Mouse (Mus musculus) lung, postnatal 0 days (tissue): ENCODE data around the gene Mmp21.

Experiments used
- CTCF ChIP-seq: IDR thresholded peaks from 2 replicates; pipeline ENCODE4 v1.5.1; 2016; ENCODE audit warnings: antibody characterized with exemption, mild to moderate bottlenecking
- EP300 ChIP-seq: IDR thresholded peaks from 2 replicates; pipeline ENCODE4 v1.6.1; 2016; ENCODE audit warnings: antibody characterized with exemption, mild to moderate bottlenecking, control low read depth

GRCm38 (mm10) chr7:133701366-133701765 lies 21.5 kb upstream of the Mmp21 start:
- TF ChIP-seq CTCF (no peak), EP300 (no peak)
